Mouse (Mus musculus) gastrocnemius, adult 18-20 months (tissue): ENCODE data around the gene Evl. TPM values are rescaled to one million over a fixed set of nuclear protein-coding genes. Genes with fewer than 3 reads are reported as not detected.
A peak's percentile ranks its signal among the peaks of the same experiment; 100 is the strongest.

Experiments
- DNase-seq: peaks from one replicate; pipeline ENCODE4 v3.0.0; 2021; ENCODE audit warnings: low spot score
- total RNA-seq, 2 experiments: library from RNA; stranded (reverse); gene quantifications; 2 replicates each; pipeline ENCODE4 v1.2.3; 2021

Gene Evl
- total RNA-seq, 2 experiments from 2014 or later: 8.0 to 9.7 TPM

- no peak for DNase-seq
These were observed 93.3 kb downstream of the Evl start for GRCm38 (mm10) chr12:108647784-108648183.

- DNase-seq: peak; percentile 39
These were observed 96.6 kb downstream of the Evl start for GRCm38 (mm10) chr12:108651053-108651660.

GRCm38 (mm10) chr12:108653358-108654335 lies 99.1 kb downstream of the Evl start:
- no peak for DNase-seq

- peak; percentile 25 for DNase-seq
These were observed 102.8 kb downstream of the Evl start for GRCm38 (mm10) chr12:108657350-108657749.

- peak; percentile 30 for DNase-seq
These were observed 114.2 kb downstream of the Evl start for GRCm38 (mm10) chr12:108668606-108669235.

GRCm38 (mm10) chr12:108671541-108671940 lies 117.0 kb downstream of the Evl start:
- DNase-seq: no peak

- DNase-seq: no peak
These were observed 118.4 kb downstream of the Evl start for GRCm38 (mm10) chr12:108672908-108673307.

- no peak for DNase-seq
These were observed 119.0 kb downstream of the Evl start for GRCm38 (mm10) chr12:108673546-108673945.

- DNase-seq: peak; percentile 17
These were observed 120.0 kb downstream of the Evl start for GRCm38 (mm10) chr12:108674502-108674901.

- DNase-seq: no peak
These were observed 120.4 kb downstream of the Evl start for GRCm38 (mm10) chr12:108674916-108675315.

GRCm38 (mm10) chr12:108675614-108676401 lies 121.3 kb downstream of the Evl start:
- DNase-seq: no peak

- DNase-seq: no peak
These were observed 122.6 kb downstream of the Evl start for GRCm38 (mm10) chr12:108677116-108677515.

- no peak for DNase-seq
These were observed 123.8 kb downstream of the Evl start for GRCm38 (mm10) chr12:108678366-108678765.

GRCm38 (mm10) chr12:108680861-108681260 lies 126.3 kb downstream of the Evl start:
- DNase-seq: no peak

- DNase-seq: no peak
These were observed 127.9 kb downstream of the Evl start for GRCm38 (mm10) chr12:108682240-108683023.

GRCm38 (mm10) chr12:108686463-108686862 lies 131.9 kb downstream of the Evl start:
- DNase-seq: no peak

GRCm38 (mm10) chr12:108686926-108687325 lies 132.4 kb downstream of the Evl start:
- no peak for DNase-seq

GRCm38 (mm10) chr12:108689167-108689566 lies 134.6 kb downstream of the Evl start:
- DNase-seq: no peak

- no peak for DNase-seq
These were observed 136.0 kb downstream of the Evl start for GRCm38 (mm10) chr12:108690529-108690928.

- no peak for DNase-seq
These were observed 139.1 kb downstream of the Evl start for GRCm38 (mm10) chr12:108693592-108693991.
